Mouse (Mus musculus) lung, postnatal 4 days (tissue): ENCODE measurements around the gene Psen2.

Source experiments
- DNase-seq, 2 experiments: peaks; one replicate each; pipeline ENCODE4 v3.0.0; 2021

Psen2 gene

DNA sequence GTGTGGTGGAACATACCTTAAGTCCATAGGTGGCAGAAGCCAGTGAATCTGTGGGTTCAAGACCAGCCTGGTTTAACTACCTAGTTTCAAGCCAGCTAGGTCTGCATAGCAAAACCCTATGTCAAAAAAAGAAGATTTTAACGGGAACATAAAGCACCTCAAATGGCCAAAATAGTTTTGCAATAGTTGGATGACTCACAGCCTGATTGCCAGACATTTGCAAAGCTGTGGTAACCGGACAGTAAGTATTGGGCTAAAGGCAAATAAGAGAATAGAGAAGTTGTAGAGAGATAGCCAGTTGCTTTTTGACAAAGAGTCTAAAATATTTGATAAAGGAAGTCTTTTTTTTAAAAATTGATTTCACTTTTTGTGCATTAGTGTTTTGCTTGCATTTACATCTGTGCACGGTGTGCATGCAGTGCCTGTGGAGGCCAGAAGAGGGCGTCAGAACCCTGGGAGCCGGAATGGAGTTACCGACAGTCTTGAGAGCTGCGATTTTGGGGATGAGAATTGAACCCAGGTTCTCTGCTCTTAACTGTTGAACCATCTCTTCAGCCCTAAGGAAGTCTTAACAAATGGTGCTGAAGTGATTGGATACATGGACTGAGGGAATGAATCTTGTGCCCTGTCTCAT is at the start of gene Psen2:
Psen2 (minus strand) TSS at position 75 of the 634 bp plus-strand sequence.
- peak in 1 of 2 experiments; percentile 60 for DNase-seq

DNA sequence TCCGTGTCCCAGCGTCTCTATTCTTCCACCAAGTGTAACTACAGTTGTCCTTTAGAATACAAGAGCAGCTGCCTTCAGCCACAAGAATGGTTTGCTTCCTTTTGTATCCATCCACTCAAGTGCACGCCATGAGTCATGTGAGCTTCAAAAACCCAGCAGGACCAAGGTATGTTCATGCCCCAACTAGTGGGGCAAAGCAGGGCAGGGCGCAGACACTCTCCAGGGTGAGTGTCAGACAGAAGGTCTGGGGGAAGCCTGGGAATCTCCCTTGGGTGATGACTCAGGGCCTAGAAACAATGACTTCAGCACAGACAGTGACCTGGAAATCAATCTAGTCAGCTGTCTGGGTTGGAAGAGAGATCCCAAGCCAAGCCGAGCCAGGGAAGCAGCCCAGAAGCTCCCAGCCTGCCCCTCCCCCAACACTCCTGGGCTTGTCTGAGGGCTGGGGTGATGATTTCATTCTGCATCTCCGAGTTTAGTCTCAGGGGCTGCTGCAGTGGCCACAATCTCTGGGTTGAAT is 49.6 kb upstream of the Psen2 start:
- peak; percentile 54 to 61 for DNase-seq

- no peak for DNase-seq
Observed at GRCm38 (mm10) chr1:180312286-180312685, 49.0 kb upstream of the Psen2 start.

- DNase-seq = no peak
Observed at GRCm38 (mm10) chr1:180308897-180309296, 45.7 kb upstream of the Psen2 start.

GRCm38 (mm10) chr1:180307661-180308060 is 44.4 kb upstream of the Psen2 start:
- no peak for DNase-seq

DNA sequence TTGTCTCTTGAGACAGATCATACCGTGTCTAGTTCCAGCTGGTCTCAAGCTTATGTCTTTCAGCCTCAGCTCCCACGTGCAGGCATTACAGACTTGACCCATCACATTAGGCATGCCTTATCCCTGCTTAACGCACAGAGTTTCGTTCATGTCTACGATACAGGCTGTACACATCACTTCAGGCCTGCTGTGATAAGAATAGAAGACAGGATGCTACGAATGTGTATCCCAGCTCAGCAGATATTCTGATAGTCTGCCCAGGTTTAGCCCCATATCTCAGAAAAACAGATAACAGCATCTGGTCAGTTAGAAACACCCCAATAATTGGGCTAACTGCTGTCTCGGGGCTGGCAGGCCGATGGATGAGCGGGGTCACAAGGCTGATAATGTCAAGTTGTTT is 43.7 kb upstream of the Psen2 start:
- DNase-seq = no peak

GRCm38 (mm10) chr1:180303600-180303999 is 40.4 kb upstream of the Psen2 start:
- DNase-seq = no peak

DNA sequence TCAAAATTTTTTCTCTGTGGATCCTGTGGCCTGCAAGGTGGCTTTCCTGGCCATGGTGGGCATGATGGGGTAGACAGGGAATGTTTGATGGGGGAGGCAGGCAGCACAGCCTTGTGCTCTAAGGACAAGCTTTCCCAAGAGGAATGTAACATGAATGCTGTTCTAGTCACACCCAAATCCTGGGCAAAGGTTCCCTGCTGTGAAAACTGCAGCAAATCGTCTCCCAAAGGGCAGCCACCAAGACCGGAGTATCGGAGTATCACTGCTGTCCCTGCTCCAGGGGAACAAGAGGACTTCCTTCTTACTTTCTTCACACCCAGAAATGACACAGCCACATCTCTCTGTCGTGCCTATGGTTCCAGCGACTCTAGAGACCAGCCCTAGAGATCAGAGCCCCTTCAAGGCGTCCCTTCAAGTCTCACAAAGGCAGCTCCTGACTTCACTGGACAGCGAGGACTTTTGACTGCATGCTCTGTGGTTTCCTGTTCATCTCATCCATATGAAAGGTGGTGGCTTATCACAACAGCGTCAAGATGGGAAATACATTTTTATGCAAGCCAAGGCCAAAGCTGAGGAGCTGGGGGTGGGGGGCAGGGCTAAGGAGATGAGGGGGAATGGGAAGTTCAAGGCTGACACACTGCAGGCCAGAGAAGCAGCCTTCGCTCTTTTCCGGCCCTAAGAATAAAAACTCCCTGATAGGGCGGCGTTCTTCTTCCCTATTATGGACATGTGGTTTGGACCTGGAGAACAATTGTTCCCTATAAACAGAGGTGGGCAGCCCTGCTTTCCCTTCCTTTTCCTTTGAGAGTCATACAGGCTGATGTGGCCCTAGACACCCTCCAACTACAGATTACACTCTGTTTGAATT is 39.2 kb upstream of the Psen2 start:
- DNase-seq = peak; percentile 46 to 52

DNA sequence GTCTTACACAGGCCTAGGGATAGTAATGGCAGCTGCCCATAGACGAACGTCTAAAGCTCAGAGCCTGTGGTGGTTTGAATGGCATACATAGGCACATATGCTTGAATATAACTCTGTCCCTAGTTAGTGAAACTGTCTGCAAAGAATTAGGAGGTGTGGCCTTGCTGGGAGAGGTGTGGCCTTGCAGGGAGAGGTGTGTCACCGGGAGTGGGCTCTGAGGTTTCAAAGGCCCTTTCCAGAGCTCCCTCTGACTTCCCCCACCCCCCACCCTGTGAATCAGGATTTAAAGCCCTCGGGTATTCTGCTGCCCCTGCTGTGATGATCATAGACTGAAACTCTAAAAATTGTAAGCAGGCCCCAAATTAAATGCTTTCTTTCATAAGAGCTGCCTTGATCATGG is 37.8 kb upstream of the Psen2 start:
- no peak for DNase-seq

GRCm38 (mm10) chr1:180300292-180300691 is 37.1 kb upstream of the Psen2 start:
- no peak for DNase-seq

DNA sequence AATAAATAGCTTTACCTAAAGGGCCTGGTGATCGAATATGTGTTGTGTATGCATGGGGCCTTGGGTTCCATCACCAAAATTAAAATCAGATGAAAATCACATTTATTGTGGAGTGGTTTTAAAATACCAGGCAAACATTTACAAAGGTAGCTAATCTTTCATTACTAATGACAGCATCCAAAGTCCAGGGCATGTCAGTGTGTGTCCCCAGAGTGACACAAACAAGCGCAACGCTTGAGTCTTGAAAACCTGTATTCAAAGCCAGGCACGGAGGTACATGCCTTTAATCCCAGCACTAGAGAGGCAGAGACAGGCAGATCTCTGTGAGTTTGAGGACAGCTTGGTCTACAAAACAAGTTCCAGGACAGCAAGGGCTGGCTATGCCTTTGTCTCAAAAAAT is 36.5 kb upstream of the Psen2 start:
- no peak for DNase-seq

DNA sequence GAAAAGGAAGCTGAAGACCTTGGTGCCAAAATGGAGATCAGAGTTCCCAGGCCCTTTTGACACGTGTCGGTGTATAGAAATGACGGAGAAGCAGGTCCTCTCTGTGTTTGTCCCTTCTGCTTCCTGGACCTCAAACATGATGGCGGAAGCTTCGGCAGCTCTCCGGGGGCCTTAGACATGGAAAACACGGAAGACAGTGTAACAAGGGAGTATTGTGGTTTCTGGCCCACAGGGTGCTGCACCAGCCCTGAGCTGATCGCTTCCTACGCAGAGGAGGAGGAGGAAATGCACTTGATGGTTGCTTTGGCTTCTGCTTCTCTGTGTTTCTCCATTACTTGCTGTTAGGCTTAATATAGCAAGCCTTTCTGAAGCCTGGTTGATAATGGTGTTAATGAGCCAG is 32.9 kb upstream of the Psen2 start:
- DNase-seq = peak; percentile 42 to 57

DNA sequence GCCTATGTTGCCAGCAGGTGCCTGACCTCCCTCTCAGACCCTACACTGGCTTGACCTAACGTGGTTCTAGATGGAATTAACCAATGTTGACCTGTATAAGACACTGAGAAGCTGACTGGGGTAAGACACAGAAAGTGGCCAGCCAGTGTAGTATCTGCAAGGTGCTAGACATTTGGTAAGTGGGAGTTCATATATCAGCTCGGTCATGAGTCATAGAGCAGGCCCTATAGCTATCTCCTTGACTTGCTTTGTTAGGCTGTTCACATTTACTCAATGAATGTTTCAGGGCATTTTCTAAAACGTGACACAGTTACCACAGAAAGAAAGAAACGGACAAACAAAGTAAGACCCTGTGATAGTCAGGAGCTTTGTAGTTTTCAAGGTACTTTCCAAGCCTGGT is 27.1 kb upstream of the Psen2 start:
- DNase-seq = no peak

DNA sequence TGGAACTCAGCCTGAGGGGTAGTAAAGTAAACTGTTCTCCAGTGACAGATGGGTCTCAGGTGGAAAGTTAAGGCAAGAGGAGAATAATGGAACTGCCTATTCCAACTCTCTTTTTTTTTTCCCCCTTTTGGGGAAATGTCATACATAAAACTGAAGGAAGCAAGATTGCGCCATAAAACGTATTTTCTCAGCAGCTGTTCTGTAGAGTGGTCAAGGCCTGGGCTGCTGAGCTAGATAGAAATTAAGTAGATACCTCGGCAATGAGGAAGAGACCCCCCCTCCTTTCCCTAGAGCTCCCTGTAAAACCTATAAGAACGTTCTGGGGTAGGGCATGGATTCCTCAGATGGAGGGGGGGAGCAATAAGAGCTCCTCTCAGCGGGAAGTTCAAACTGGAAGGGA is 26.6 kb upstream of the Psen2 start:
- DNase-seq = no peak

- peak; percentile 22 to 52 for DNase-seq
Observed at GRCm38 (mm10) chr1:180288872-180289468, 25.7 kb upstream of the Psen2 start.

DNA sequence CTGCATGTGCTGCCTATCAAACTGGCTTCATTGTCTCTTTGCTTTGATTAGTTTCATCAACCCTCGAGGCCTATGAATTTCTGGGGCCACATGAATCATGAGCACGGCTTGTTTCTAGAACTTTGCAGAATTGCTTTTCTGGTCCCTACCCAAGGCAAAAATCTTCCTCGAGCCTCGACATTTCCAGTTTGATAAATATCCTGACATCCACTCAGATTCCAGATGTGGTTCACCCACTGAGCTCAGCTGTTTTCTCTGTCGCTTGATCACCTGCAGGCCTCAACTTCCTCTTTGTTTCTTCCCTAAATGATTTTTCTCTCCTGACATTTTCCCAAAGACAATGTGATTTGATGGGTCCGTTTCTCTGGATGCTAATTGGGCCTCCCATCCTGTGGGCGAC is 25.0 kb upstream of the Psen2 start:
- no peak for DNase-seq

- DNase-seq = peak; percentile 32 to 54
Observed at GRCm38 (mm10) chr1:180286081-180286831, 23.0 kb upstream of the Psen2 start.

GRCm38 (mm10) chr1:180283813-180284768 is 20.9 kb upstream of the Psen2 start:
- DNase-seq = peak in 1 of 2 experiments; percentile 41

GRCm38 (mm10) chr1:180282581-180282980 is 19.3 kb upstream of the Psen2 start:
- no peak for DNase-seq

DNA sequence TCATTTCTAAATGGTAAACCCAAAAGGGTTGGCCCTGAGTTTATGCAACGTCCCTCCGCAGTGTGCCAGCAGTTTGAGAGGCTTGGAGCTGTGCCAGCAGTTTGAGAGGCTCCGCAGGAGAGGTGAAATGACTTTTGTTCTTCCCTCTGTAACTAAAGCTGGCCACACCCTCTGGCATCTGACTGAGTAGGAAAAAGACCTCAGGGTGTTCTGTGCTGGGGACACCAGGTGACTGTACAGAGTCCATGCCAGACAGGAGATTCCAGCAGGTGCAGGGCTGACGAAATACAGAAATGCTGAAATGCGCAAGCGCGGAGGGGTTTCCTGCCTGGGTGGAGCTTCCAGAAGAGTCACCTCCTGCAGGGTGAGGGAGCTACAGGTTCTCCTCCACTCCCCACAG is 16.4 kb upstream of the Psen2 start:
- DNase-seq = peak; percentile 88 to 92

DNA sequence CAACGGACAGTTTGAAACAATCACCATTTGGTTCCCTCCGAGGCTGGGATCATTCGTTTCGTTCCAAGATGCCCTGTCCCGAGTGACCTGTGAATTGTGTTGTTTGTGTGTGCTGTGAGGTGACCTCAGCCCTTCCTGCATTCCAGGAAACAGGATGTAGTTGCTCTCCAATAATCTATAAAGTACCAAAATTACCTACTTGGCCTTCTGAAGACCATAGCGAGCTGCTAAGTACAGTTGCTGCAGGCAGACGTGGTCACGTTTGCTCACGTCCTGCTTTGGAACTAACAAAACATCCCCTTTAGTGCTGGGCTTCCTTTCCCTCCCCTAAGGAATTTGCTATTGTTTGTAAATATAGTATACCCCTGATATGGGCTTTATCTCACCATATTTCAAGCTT is 14.3 kb upstream of the Psen2 start:
- DNase-seq = peak in 1 of 2 experiments; percentile 53
